Mouse (Mus musculus): ENCODE data around the gene Mrtfa. TPM values are rescaled to one million over a fixed set of nuclear protein-coding genes. Genes with fewer than 3 reads are reported as not detected.

The Mrtfa gene
- polyA plus RNA-seq, 2 experiments, result 3.4 to 4.8 TPM

DNA sequence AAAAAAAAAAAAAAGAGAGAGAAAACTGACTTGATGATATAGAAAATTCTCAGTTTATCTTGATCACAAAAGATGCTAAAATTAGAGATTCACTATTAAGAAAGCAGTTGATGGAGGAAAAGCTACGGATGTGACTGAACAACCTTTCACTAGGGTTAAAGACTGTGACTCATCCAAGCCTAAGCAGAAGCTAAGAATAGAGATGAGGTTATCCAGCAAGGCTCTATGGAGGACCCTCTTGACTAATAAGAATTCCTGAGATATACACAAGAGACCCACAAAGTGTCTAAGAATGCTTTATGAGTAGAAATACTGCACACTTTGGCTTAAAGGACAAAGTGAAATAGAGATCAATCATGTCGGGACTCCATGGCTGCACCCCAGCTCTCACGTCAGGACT is 14.9 kb downstream of the Mrtfa start:
- Histone ChIP-seq H3K9ac (replicated peaks) (no peak overlapping the region), H3K27ac (no peak overlapping the region), H3K4me3 (ENCODE audit: insufficient read depth in 1 of 2, low read depth in 2 of 2, low read length in 2 of 2) (no peak overlapping the region), H3K4me1 (replicated peaks; ENCODE audit: control insufficient read depth in 2 of 2, insufficient read depth in 2 of 2, low read length in 1 of 2) (no peaks in the 10 kb centered on the region), H3K4me2 (ENCODE audit: low read depth) (no peak overlapping the region), H3K27me3 (ENCODE audit: control insufficient read depth, insufficient read depth, low read length) (no peaks in the 10 kb centered on the region), H3K9me3 (ENCODE audit: control insufficient read depth, low read length) (no peaks in the 10 kb centered on the region), H3K36me3 (replicated peaks; ENCODE audit: control insufficient read depth, insufficient read depth, low read depth) (no peaks in the 10 kb centered on the region)
- DNase-seq (ENCODE audit: low read depth in 3 of 3, low spot score in 3 of 3) (no peak), ATAC-seq (ENCODE audit: insufficient read depth) (no peak)
- 64% methylated on average over 3 of the region's 3 CpGs for WGBS (ENCODE audit: insufficient replicate concordance)
- TF ChIP-seq CTCF (IDR thresholded peaks at IDR 0.05; ENCODE audit: low read depth) (no peak), EP300 (IDR thresholded peaks at IDR 0.05; ENCODE audit: low read depth) (no peak)

DNA sequence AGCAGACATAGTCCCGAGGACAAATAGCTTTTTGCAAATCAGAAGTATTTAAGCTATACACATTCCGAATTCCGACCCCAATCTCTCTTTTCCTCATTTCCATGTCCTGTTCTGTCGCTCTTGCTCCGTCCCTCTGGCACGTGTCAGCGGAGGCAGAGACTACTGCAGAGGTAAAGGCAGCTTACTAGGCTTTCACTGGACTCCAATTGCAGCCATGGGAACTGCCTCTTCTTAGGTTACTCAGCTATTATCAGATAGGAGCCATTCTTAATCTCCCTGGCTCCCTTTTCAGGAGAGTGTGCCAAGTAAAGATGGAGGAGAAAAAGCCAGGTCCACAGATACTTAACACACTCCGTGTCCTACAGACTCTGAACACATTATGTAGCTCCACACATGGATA is 18.3 kb downstream of the Mrtfa start:
- Histone ChIP-seq H3K36me3 (replicated peaks; ENCODE audit: control insufficient read depth, insufficient read depth, low read depth) (no peaks in the 10 kb centered on the region), H3K4me3 (ENCODE audit: insufficient read depth in 1 of 2, low read depth in 2 of 2, low read length in 2 of 2) (no peak overlapping the region), H3K4me1 (replicated peaks; ENCODE audit: control insufficient read depth in 2 of 2, insufficient read depth in 2 of 2, low read length in 1 of 2) (peaks cover 0 to 2% of the 10 kb centered on the region in 2 experiments; a peak in 1 of 4 replicates), H3K9me3 (ENCODE audit: control insufficient read depth, low read length) (no peaks in the 10 kb centered on the region), H3K27me3 (ENCODE audit: control insufficient read depth, insufficient read depth, low read length) (no peaks in the 10 kb centered on the region), H3K9ac (replicated peaks) (no peak overlapping the region), H3K27ac (no peak overlapping the region), H3K4me2 (ENCODE audit: low read depth) (no peak overlapping the region)
- DNase-seq (ENCODE audit: low read depth in 3 of 3, low spot score in 3 of 3) (no peak), ATAC-seq (ENCODE audit: insufficient read depth) (no peak)
- TF ChIP-seq EP300 (IDR thresholded peaks at IDR 0.05; ENCODE audit: low read depth) (no peak), CTCF (IDR thresholded peaks at IDR 0.05; ENCODE audit: low read depth) (no peak)
- 77% methylated on average over 8 of the region's 8 CpGs for WGBS (ENCODE audit: insufficient replicate concordance)

DNA sequence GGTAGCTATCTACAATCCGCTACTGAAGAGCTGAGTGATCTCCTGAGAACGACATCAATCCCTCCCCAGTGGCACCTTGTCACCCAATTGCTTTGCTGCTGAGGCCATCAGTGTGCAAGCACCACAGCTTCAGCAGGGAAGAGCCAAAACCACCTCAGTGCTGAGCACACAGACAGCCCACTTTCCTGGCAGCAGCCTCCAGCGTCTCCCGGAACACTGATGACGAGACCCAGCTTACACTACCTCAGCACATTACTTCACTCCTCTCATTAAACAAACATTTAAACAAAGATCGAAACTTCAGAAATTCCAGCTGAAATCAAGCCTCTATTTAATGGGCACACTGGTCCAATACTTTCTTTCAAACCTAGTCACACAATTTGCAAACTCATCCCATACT is 21.8 kb downstream of the Mrtfa start:
- no peaks in the 10 kb centered on the region for H3K36me3 ChIP-seq (replicated peaks; ENCODE audit: control insufficient read depth, insufficient read depth, low read depth)
- 71% methylated on average over 6 of the region's 6 CpGs for WGBS (ENCODE audit: insufficient replicate concordance)

DNA sequence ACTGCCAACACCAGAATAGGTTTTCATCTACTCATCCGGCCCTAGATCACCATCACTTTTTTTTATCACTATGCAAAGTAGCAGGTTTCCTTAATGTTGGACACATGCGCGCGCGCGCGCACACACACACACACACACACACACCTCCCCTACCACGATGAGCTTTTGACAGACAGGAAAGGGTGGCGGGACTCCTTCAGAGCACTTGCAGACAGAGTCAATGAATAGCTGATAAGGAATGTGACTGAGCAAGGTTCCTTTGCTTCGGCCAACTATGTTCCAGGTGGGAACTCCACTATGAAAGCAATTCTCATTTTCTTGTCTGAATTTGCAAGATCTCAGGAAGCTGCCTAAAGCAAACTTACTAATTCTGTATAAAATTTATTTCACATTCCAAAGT is 22.7 kb downstream of the Mrtfa start:
- no peaks in the 10 kb centered on the region for H3K9me3 ChIP-seq (ENCODE audit: control insufficient read depth, low read length)
- H3K27me3 ChIP-seq (ENCODE audit: control insufficient read depth, insufficient read depth, low read length), result no peaks in the 10 kb centered on the region
- WGBS (ENCODE audit: insufficient replicate concordance), result 46% methylated on average over 10 of the region's 10 CpGs
- no peak overlapping the region for H3K9ac ChIP-seq (replicated peaks)
- TF ChIP-seq CTCF (IDR thresholded peaks at IDR 0.05; ENCODE audit: low read depth) (no peak), EP300 (IDR thresholded peaks at IDR 0.05; ENCODE audit: low read depth) (no peak)
- DNase-seq (ENCODE audit: low read depth in 3 of 3, low spot score in 3 of 3) (no peak), ATAC-seq (ENCODE audit: insufficient read depth) (no peak)
- H3K4me1 ChIP-seq (replicated peaks; ENCODE audit: control insufficient read depth in 2 of 2, insufficient read depth in 2 of 2, low read length in 1 of 2), result peaks cover 0 to 2% of the 10 kb centered on the region in 2 experiments; a peak in 1 of 4 replicates
- H3K4me3 ChIP-seq (ENCODE audit: insufficient read depth in 1 of 2, low read depth in 2 of 2, low read length in 2 of 2), result no peak overlapping the region
- no peaks in the 10 kb centered on the region for H3K36me3 ChIP-seq (replicated peaks; ENCODE audit: control insufficient read depth, insufficient read depth, low read depth)
- H3K27ac ChIP-seq, result no peak overlapping the region
- H3K4me2 ChIP-seq (ENCODE audit: low read depth), result no peak overlapping the region

More for the DNA sequence above, 21.8 kb downstream of the Mrtfa start:
- H3K27me3 ChIP-seq (ENCODE audit: control insufficient read depth, insufficient read depth, low read length), result no peaks in the 10 kb centered on the region
- H3K4me3 ChIP-seq (ENCODE audit: insufficient read depth in 1 of 2, low read depth in 2 of 2, low read length in 2 of 2), result no peak overlapping the region
- no peak overlapping the region for H3K4me2 ChIP-seq (ENCODE audit: low read depth)
- no peak overlapping the region for H3K9ac ChIP-seq (replicated peaks)
- TF ChIP-seq EP300 (IDR thresholded peaks at IDR 0.05; ENCODE audit: low read depth) (no peak), CTCF (IDR thresholded peaks at IDR 0.05; ENCODE audit: low read depth) (no peak)
- H3K9me3 ChIP-seq (ENCODE audit: control insufficient read depth, low read length), result no peaks in the 10 kb centered on the region
- DNase-seq (ENCODE audit: low read depth in 3 of 3, low spot score in 3 of 3) (no peak), ATAC-seq (ENCODE audit: insufficient read depth) (no peak)
- no peak overlapping the region for H3K27ac ChIP-seq
- H3K4me1 ChIP-seq (replicated peaks; ENCODE audit: control insufficient read depth in 2 of 2, insufficient read depth in 2 of 2, low read length in 1 of 2), result peaks cover 0 to 2% of the 10 kb centered on the region in 2 experiments; a peak in 1 of 4 replicates

DNA sequence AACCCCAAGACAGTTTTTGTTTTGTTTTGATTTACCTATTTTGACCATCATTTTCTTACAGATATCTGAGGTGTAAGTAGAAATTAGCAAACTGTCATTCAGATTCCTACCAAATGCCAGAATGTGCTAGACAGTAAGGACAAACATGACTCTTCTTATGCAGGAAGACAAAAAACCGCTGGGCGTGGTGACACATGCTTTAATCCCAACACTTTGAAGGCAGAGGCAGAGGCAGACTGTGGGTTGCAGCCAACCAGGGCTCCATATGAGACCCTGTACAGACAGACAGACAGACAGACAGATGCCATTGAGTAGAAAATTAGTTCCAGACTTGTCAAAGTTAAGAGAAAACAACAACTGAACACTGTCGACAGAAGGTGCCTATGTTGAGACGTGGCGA is 24.3 kb downstream of the Mrtfa start:
- Histone ChIP-seq H3K36me3 (replicated peaks; ENCODE audit: control insufficient read depth, insufficient read depth, low read depth) (no peaks in the 10 kb centered on the region), H3K4me3 (ENCODE audit: insufficient read depth in 1 of 2, low read depth in 2 of 2, low read length in 2 of 2) (no peak overlapping the region), H3K27me3 (ENCODE audit: control insufficient read depth, insufficient read depth, low read length) (no peaks in the 10 kb centered on the region), H3K4me1 (replicated peaks; ENCODE audit: control insufficient read depth in 2 of 2, insufficient read depth in 2 of 2, low read length in 1 of 2) (peaks cover 0 to 2% of the 10 kb centered on the region in 2 experiments; a peak in 1 of 4 replicates), H3K27ac (no peak overlapping the region), H3K9me3 (ENCODE audit: control insufficient read depth, low read length) (no peaks in the 10 kb centered on the region), H3K9ac (replicated peaks) (no peak overlapping the region), H3K4me2 (ENCODE audit: low read depth) (no peak overlapping the region)
- ATAC-seq (ENCODE audit: insufficient read depth) (no peak), DNase-seq (ENCODE audit: low read depth in 3 of 3, low spot score in 3 of 3) (no peak)
- no peak for TF ChIP-seq CTCF (IDR thresholded peaks at IDR 0.05; ENCODE audit: low read depth)
- WGBS (ENCODE audit: insufficient replicate concordance), result 75% methylated on average over 5 of the region's 5 CpGs

Data from liver, embryonic 14.5 days (tissue).